Mouse (Mus musculus): Measurements from ENCODE around the gene D630045J12Rik. TPM values are rescaled to one million over a fixed set of nuclear protein-coding genes. Genes with fewer than 3 reads are reported as not detected.

D630045J12Rik gene
- polyA plus RNA-seq, 1 experiment from 2014 or later: 19.1 TPM

DNA sequence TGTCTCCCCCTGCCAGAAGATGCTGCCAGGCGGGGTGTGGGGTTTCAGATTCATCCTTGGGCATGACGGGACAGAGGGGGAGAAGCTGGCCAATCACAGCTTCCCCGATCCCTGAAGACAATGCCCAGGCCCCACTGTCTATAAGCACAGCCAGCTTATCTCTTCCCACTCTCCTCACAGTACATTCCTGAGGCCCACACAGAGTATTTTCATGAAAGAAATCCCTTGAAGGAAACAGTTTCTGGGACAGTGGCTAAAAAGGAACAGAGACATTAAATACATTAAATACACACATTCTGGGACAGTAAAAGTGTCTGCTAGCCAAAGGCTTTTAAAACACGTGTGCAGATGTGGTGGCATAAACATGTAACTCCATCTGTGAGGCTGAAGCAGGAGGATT lies 173.4 kb downstream of the D630045J12Rik start:
- Histone ChIP-seq H3K9me3 (ENCODE audit: control insufficient read depth, low read length) (no peaks in the 10 kb centered on the region), H3K36me3 (ENCODE audit: control insufficient read depth, insufficient read depth) (no peaks in the 10 kb centered on the region), H3K4me3 (replicated peaks; ENCODE audit: low read length) (no peak overlapping the region), H3K4me1 (replicated peaks; ENCODE audit: control insufficient read depth, insufficient read depth, low read length) (no peaks in the 10 kb centered on the region), H3K4me2 (ENCODE audit: low read length) (no peak overlapping the region), H3K27me3 (replicated peaks; ENCODE audit: control insufficient read depth, insufficient read depth, low read length) (no peaks in the 10 kb centered on the region), H3K27ac (ENCODE audit: low read length) (no peak overlapping the region), H3K9ac (replicated peaks; ENCODE audit: low read depth, low read length) (no peak overlapping the region)
- ATAC-seq: no peak
- 70% methylated on average over 4 of the region's 4 CpGs for WGBS

- H3K27ac ChIP-seq (ENCODE audit: low read length): no peak overlapping the region
- no peak for ATAC-seq
- no peak overlapping the region for H3K4me2 ChIP-seq (ENCODE audit: low read length)
- H3K9me3 ChIP-seq (ENCODE audit: control insufficient read depth, low read length): no peaks in the 10 kb centered on the region
- no peaks in the 10 kb centered on the region for H3K27me3 ChIP-seq (replicated peaks; ENCODE audit: control insufficient read depth, insufficient read depth, low read length)
- H3K9ac ChIP-seq (replicated peaks; ENCODE audit: low read depth, low read length): no peak overlapping the region
- no peaks in the 10 kb centered on the region for H3K4me1 ChIP-seq (replicated peaks; ENCODE audit: control insufficient read depth, insufficient read depth, low read length)
- no peak overlapping the region for H3K4me3 ChIP-seq (replicated peaks; ENCODE audit: low read length)
- WGBS: 83% methylated on average over 3 of the region's 3 CpGs
- no peaks in the 10 kb centered on the region for H3K36me3 ChIP-seq (ENCODE audit: control insufficient read depth, insufficient read depth)
Measured at GRCm38 (mm10) chr6:38073592-38073991, 180.2 kb downstream of the D630045J12Rik start.

Other genes with a start within 250 kb of the D630045J12Rik start
- gene Svopl, start 207.0 kb downstream of the D630045J12Rik start, polyA plus RNA-seq (2015; fragmentation: Nextera tagmentation; extraction: Ambion mirVana): 0.81 and 0.95 TPM in 2 replicates
- not detected in 2 replicates for gene Tmem213, start 144.8 kb downstream of the D630045J12Rik start, polyA plus RNA-seq (2015; fragmentation: Nextera tagmentation; extraction: Ambion mirVana)
- 0.09 and 0.27 TPM in 2 replicates for gene Atp6v0a4, start 129.4 kb downstream of the D630045J12Rik start, polyA plus RNA-seq (2015; fragmentation: Nextera tagmentation; extraction: Ambion mirVana)
- gene Zc3hav1l, start 45.2 kb upstream of the D630045J12Rik start, polyA plus RNA-seq (2015; fragmentation: Nextera tagmentation; extraction: Ambion mirVana): 6.3 and 6.5 TPM in 2 replicates
- 0.73 and 1.1 TPM in 2 replicates for gene Zc3hav1, start 100.6 kb upstream of the D630045J12Rik start, polyA plus RNA-seq (2015; fragmentation: Nextera tagmentation; extraction: Ambion mirVana)
- gene Ttc26, start 127.5 kb upstream of the D630045J12Rik start, polyA plus RNA-seq (2015; fragmentation: Nextera tagmentation; extraction: Ambion mirVana): 7.8 and 8.3 TPM in 2 replicates
- gene Ubn2, start 179.9 kb upstream of the D630045J12Rik start, polyA plus RNA-seq (2015; fragmentation: Nextera tagmentation; extraction: Ambion mirVana): 12.5 and 20.7 TPM in 2 replicates

Data from forebrain, embryonic 16.5 days (tissue).